Mouse (Mus musculus): Measurements from ENCODE around the gene Slit2. TPM values are rescaled to one million over a fixed set of nuclear protein-coding genes. Genes with fewer than 3 reads are reported as not detected.

Slit2 gene
- polyA plus RNA-seq, 1 experiment from 2014 or later: 47.2 TPM

- no peaks in the 10 kb centered on the region for H3K9me3 ChIP-seq (replicated peaks; ENCODE audit: control insufficient read depth, low read length)
- no peaks in the 10 kb centered on the region for H3K4me1 ChIP-seq (ENCODE audit: control insufficient read depth, insufficient read depth, low read length)
- H3K36me3 ChIP-seq (ENCODE audit: control insufficient read depth, insufficient read depth, low read length): no peaks in the 10 kb centered on the region
- H3K27me3 ChIP-seq (ENCODE audit: control insufficient read depth, insufficient read depth, low read length): no peaks in the 10 kb centered on the region
- no peak for ATAC-seq (replicated peaks; ENCODE audit: insufficient number of reproducible peaks, low FRiP score, low TSS enrichment)
- no peak overlapping the region for H3K4me3 ChIP-seq (ENCODE audit: low read depth, low read length)
- no peak overlapping the region for H3K4me2 ChIP-seq
- H3K9ac ChIP-seq (ENCODE audit: low read depth, low read length): no peak overlapping the region
- WGBS (ENCODE audit: insufficient replicate concordance): 85% methylated on average over 2 of the region's 2 CpGs
- H3K27ac ChIP-seq (ENCODE audit: low read depth, low read length): no peak overlapping the region
Observed at GRCm38 (mm10) chr5:48345983-48346648, 363.2 kb downstream of the Slit2 start.

- Histone ChIP-seq H3K4me1 (ENCODE audit: control insufficient read depth, insufficient read depth, low read length) (no peaks in the 10 kb centered on the region), H3K9me3 (replicated peaks; ENCODE audit: control insufficient read depth, low read length) (no peaks in the 10 kb centered on the region), H3K27me3 (ENCODE audit: control insufficient read depth, insufficient read depth, low read length) (no peaks in the 10 kb centered on the region), H3K27ac (ENCODE audit: low read depth, low read length) (no peak overlapping the region), H3K4me3 (ENCODE audit: low read depth, low read length) (no peak overlapping the region), H3K36me3 (ENCODE audit: control insufficient read depth, insufficient read depth, low read length) (no peaks in the 10 kb centered on the region), H3K4me2 (no peak overlapping the region), H3K9ac (ENCODE audit: low read depth, low read length) (no peak overlapping the region)
- 74% methylated on average over 1 of the region's 1 CpGs for WGBS (ENCODE audit: insufficient replicate concordance)
- ATAC-seq (replicated peaks; ENCODE audit: insufficient number of reproducible peaks, low FRiP score, low TSS enrichment): no peak
Observed at GRCm38 (mm10) chr5:48349309-48349708, 366.4 kb downstream of the Slit2 start.

Small RNAs within 50 kb of the gene (microRNA-seq; reads per million reads assigned to microRNA genes)
- 17.4 reads per million, percentile 49 among the genes with 10 or more reads in this experiment for gene Mir218-1 (ENCODE audit: borderline number of aligned reads)

All from heart, embryonic 11.5 days (tissue).